Mouse (Mus musculus): ENCODE data around the gene Klhl5. TPM values are rescaled to one million over a fixed set of nuclear protein-coding genes. Genes with fewer than 3 reads are reported as not detected.

Gene Klhl5
- polyA plus RNA-seq, 2 experiments = 20.4 to 27.4 TPM

DNA sequence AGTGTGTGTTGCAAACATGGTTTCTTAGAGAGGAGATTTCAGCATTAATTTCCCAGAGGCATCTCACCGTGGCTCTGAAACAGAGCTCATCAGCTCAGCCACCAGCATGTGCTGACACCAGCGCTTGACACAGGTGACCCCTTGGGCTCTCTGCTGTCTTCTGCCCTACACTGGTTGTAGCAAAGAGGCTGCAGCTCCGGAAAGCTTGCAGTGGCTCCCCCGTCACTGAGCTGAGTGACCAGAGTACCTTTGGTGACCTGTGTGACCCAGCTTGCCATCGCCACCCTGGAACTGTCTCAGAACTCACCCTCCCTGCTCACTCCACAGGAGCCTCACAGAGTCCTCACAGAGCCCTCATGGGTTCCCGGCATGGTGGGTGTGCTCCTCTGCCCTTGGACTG, 34.9 kb downstream of the Klhl5 start:
- Histone ChIP-seq H3K9me3 (ENCODE audit: control insufficient read depth, low read length) (no peaks in the 10 kb centered on the region), H3K4me2 (replicated peaks; ENCODE audit: low read depth, low read length, severe bottlenecking) (no peak overlapping the region), H3K27ac (replicated peaks; ENCODE audit: low read depth, low read length) (no peak overlapping the region), H3K4me1 (ENCODE audit: control insufficient read depth, insufficient read depth, low read length) (no peaks in the 10 kb centered on the region), H3K27me3 (ENCODE audit: control insufficient read depth, insufficient read depth, low read length) (no peaks in the 10 kb centered on the region), H3K9ac (ENCODE audit: low read depth, low read length, severe bottlenecking) (no peak overlapping the region), H3K36me3 (ENCODE audit: control insufficient read depth, insufficient read depth, low read length) (peaks cover 14% of the 10 kb centered on the region), H3K4me3 (replicated peaks; ENCODE audit: low read length) (no peak overlapping the region)
- 64% methylated on average over 6 of the region's 6 CpGs for WGBS
- TF ChIP-seq POLR2A (IDR thresholded peaks at IDR 0.05; ENCODE audit: borderline replicate concordance, extremely low read depth, insufficient read depth, insufficient read length) = no peak
- DNase-seq (ENCODE audit: low spot score) = no peak
- no peak for ATAC-seq (ENCODE audit: low FRiP score, low read depth)

- no peaks in the 10 kb centered on the region for H3K27me3 ChIP-seq (ENCODE audit: control insufficient read depth, insufficient read depth, low read length)
- WGBS = 83% methylated on average over 9 of the region's 9 CpGs
- ATAC-seq (ENCODE audit: low FRiP score, low read depth) = no peak
Observed at GRCm38 (mm10) chr5:65145499-65146101, 38.3 kb downstream of the Klhl5 start.

GRCm38 (mm10) chr5:65146749-65147148, 39.4 kb downstream of the Klhl5 start:
- TF ChIP-seq POLR2A (IDR thresholded peaks at IDR 0.05; ENCODE audit: borderline replicate concordance, extremely low read depth, insufficient read depth, insufficient read length) = no peak
- no peak overlapping the region for H3K9ac ChIP-seq (ENCODE audit: low read depth, low read length, severe bottlenecking)
- H3K27ac ChIP-seq (replicated peaks; ENCODE audit: low read depth, low read length) = no peak overlapping the region
- H3K4me1 ChIP-seq (ENCODE audit: control insufficient read depth, insufficient read depth, low read length) = no peaks in the 10 kb centered on the region
- 82% methylated on average over 6 of the region's 6 CpGs for WGBS
- no peak for DNase-seq (ENCODE audit: low spot score)
- no peak overlapping the region for H3K4me2 ChIP-seq (replicated peaks; ENCODE audit: low read depth, low read length, severe bottlenecking)
- no peaks in the 10 kb centered on the region for H3K9me3 ChIP-seq (ENCODE audit: control insufficient read depth, low read length)
- no peak overlapping the region for H3K4me3 ChIP-seq (replicated peaks; ENCODE audit: low read length)
- peaks cover 31% of the 10 kb centered on the region for H3K36me3 ChIP-seq (ENCODE audit: control insufficient read depth, insufficient read depth, low read length)
- no peak for ATAC-seq (ENCODE audit: low FRiP score, low read depth)
- no peaks in the 10 kb centered on the region for H3K27me3 ChIP-seq (ENCODE audit: control insufficient read depth, insufficient read depth, low read length)

More at GRCm38 (mm10) chr5:65145499-65146101, 38.3 kb downstream of the Klhl5 start:
- no peaks in the 10 kb centered on the region for H3K9me3 ChIP-seq (ENCODE audit: control insufficient read depth, low read length)
- H3K4me2 ChIP-seq (replicated peaks; ENCODE audit: low read depth, low read length, severe bottlenecking) = no peak overlapping the region
- H3K4me3 ChIP-seq (replicated peaks; ENCODE audit: low read length) = no peak overlapping the region
- no peak overlapping the region for H3K9ac ChIP-seq (ENCODE audit: low read depth, low read length, severe bottlenecking)
- no peak for TF ChIP-seq POLR2A (IDR thresholded peaks at IDR 0.05; ENCODE audit: borderline replicate concordance, extremely low read depth, insufficient read depth, insufficient read length)
- H3K36me3 ChIP-seq (ENCODE audit: control insufficient read depth, insufficient read depth, low read length) = peaks cover 28% of the 10 kb centered on the region
- no peaks in the 10 kb centered on the region for H3K4me1 ChIP-seq (ENCODE audit: control insufficient read depth, insufficient read depth, low read length)
- no peak overlapping the region for H3K27ac ChIP-seq (replicated peaks; ENCODE audit: low read depth, low read length)
- no peak for DNase-seq (ENCODE audit: low spot score)

DNA sequence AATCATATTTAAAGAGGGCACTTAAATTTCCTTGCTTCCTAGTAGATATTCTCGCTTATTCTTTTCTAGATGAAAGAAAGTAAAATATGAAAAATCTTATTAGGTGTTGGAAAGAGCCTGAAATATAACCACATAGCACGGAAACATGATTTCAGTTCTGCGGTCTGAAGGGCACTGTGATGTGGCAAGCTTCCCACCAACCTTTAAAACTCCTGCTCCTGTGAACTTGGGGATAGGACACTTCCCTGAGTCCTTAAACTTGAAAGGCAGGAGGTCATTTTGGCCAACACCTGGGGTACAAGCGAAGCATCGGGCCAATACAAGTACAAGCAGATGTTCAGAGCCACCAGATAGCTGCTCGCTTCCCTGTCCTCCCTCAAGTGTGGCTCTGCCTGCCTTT, 42.4 kb downstream of the Klhl5 start:
- no peak for TF ChIP-seq POLR2A (IDR thresholded peaks at IDR 0.05; ENCODE audit: borderline replicate concordance, extremely low read depth, insufficient read depth, insufficient read length)
- no peak for DNase-seq (ENCODE audit: low spot score)
- no peak for ATAC-seq (ENCODE audit: low FRiP score, low read depth)
- H3K9ac ChIP-seq (ENCODE audit: low read depth, low read length, severe bottlenecking) = no peak overlapping the region
- 87% methylated on average over 6 of the region's 6 CpGs for WGBS
- peaks cover 32% of the 10 kb centered on the region for H3K36me3 ChIP-seq (ENCODE audit: control insufficient read depth, insufficient read depth, low read length)
- no peak overlapping the region for H3K27ac ChIP-seq (replicated peaks; ENCODE audit: low read depth, low read length)
- no peaks in the 10 kb centered on the region for H3K4me1 ChIP-seq (ENCODE audit: control insufficient read depth, insufficient read depth, low read length)
- H3K4me3 ChIP-seq (replicated peaks; ENCODE audit: low read length) = no peak overlapping the region
- no peaks in the 10 kb centered on the region for H3K27me3 ChIP-seq (ENCODE audit: control insufficient read depth, insufficient read depth, low read length)
- no peaks in the 10 kb centered on the region for H3K9me3 ChIP-seq (ENCODE audit: control insufficient read depth, low read length)
- H3K4me2 ChIP-seq (replicated peaks; ENCODE audit: low read depth, low read length, severe bottlenecking) = no peak overlapping the region

GRCm38 (mm10) chr5:65150376-65150955, 43.1 kb downstream of the Klhl5 start:
- WGBS = 85% methylated on average over 8 of the region's 8 CpGs
- no peak for ATAC-seq (ENCODE audit: low FRiP score, low read depth)
- H3K4me1 ChIP-seq (ENCODE audit: control insufficient read depth, insufficient read depth, low read length) = no peaks in the 10 kb centered on the region
- no peak overlapping the region for H3K27ac ChIP-seq (replicated peaks; ENCODE audit: low read depth, low read length)
- H3K9me3 ChIP-seq (ENCODE audit: control insufficient read depth, low read length) = no peaks in the 10 kb centered on the region
- peaks cover 30% of the 10 kb centered on the region for H3K36me3 ChIP-seq (ENCODE audit: control insufficient read depth, insufficient read depth, low read length)
- H3K4me3 ChIP-seq (replicated peaks; ENCODE audit: low read length) = no peak overlapping the region
- no peak overlapping the region for H3K9ac ChIP-seq (ENCODE audit: low read depth, low read length, severe bottlenecking)
- DNase-seq (ENCODE audit: low spot score) = no peak
- no peaks in the 10 kb centered on the region for H3K27me3 ChIP-seq (ENCODE audit: control insufficient read depth, insufficient read depth, low read length)
- H3K4me2 ChIP-seq (replicated peaks; ENCODE audit: low read depth, low read length, severe bottlenecking) = no peak overlapping the region
- no peak for TF ChIP-seq POLR2A (IDR thresholded peaks at IDR 0.05; ENCODE audit: borderline replicate concordance, extremely low read depth, insufficient read depth, insufficient read length)

All from limb, embryonic 14.5 days (tissue).